Mouse (Mus musculus) CH12.LX (cell line): ENCODE data around the gene Trappc11. TPM values are rescaled to one million over a fixed set of nuclear protein-coding genes. Genes with fewer than 3 reads are reported as not detected.

ENCODE experiments used
- DNase-seq: peaks from one replicate; pipeline ENCODE4 v3.0.0-alpha.2; 2013; ENCODE audit errors: extremely low read depth
- H3K27ac ChIP-seq: 2 replicates; pipeline ENCODE4 v1.5.1; 2012; ENCODE audit warnings: low read depth, mild to moderate bottlenecking, control low read depth, moderate library complexity; ENCODE audit not compliant: insufficient read depth
- H3K27me3 ChIP-seq: replicated peaks from 2 replicates; pipeline ENCODE3; 2012; ENCODE audit warnings: inconsistent platforms
- H3K36me3 ChIP-seq, 2 experiments: replicated peaks in 1 of 2; 2 replicates each; pipeline versions ENCODE3 to v1.6.1; 2012; ENCODE audit warnings: inconsistent platforms in 1 of 2, low read length in 1 of 2, mild to moderate bottlenecking in 1 of 2, mixed read lengths in 1 of 2, moderate library complexity in 1 of 2; ENCODE audit not compliant: control insufficient read depth in 1 of 2, insufficient read depth in 1 of 2
- H3K4me1 ChIP-seq, 2 experiments: 2 replicates each; pipeline ENCODE4 v1.6.1; 2012; ENCODE audit warnings: inconsistent platforms in 1 of 2, moderate library complexity in 1 of 2; ENCODE audit not compliant: insufficient read depth in 2 of 2, control insufficient read depth in 1 of 2
- H3K4me2 ChIP-seq: 2 replicates; pipeline ENCODE4 v1.6.1; 2012; ENCODE audit warnings: low read depth, mild to moderate bottlenecking, control low read depth; ENCODE audit not compliant: poor library complexity, insufficient read depth, severe bottlenecking
- H3K4me3 ChIP-seq, 3 experiments: fragments of 150-350 bp in 1 of 3; sonication (generic) in 1 of 3; replicated peaks in 1 of 3; 2 replicates each; pipeline versions ENCODE3 to v1.5.1; 2011 to 2012; ENCODE audit warnings: low read depth in 2 of 3, low read length in 2 of 3, mild to moderate bottlenecking in 2 of 3, moderate library complexity in 2 of 3, control low read depth in 1 of 3, improper control_type of control experiment in 1 of 3, inconsistent platforms in 1 of 3, mixed read lengths in 1 of 3; ENCODE audit not compliant: poor library complexity in 1 of 3
- H3K79me2 ChIP-seq: replicated peaks from 2 replicates; pipeline ENCODE4 v1.6.1; 2012; ENCODE audit warnings: mild to moderate bottlenecking, moderate library complexity; ENCODE audit not compliant: control insufficient read depth, poor library complexity, insufficient read depth, severe bottlenecking; ENCODE audit errors: extremely low read depth
- H3K9ac ChIP-seq: 2 replicates; pipeline ENCODE4 v1.6.1; 2012; ENCODE audit warnings: low read depth, mild to moderate bottlenecking, control low read depth, moderate library complexity; ENCODE audit not compliant: insufficient read depth
- H3K9me3 ChIP-seq: replicated peaks from 2 replicates; pipeline ENCODE3; 2012; ENCODE audit warnings: low read length, inconsistent platforms, mixed read lengths
- MAFK ChIP-seq: IDR thresholded peaks from 2 replicates; pipeline ENCODE4 v1.6.1; 2011; ENCODE audit warnings: low read length, improper control_type of control experiment; ENCODE audit not compliant: insufficient replicate concordance
- dilution Hi-C: fragments of 300-500 bp; cut with MboI; formaldehyde crosslinking; loops from 2 replicates; pipeline ENCODE4 v1.14.3; 2020; ENCODE audit warnings: low sequenced_read_pairs; ENCODE audit not compliant: extremely low pct_unique_long_range_greater_than_20kb, extremely low pct_ligation_motif_present
- in situ Hi-C: fragments of 300-500 bp; cut with MboI; formaldehyde crosslinking; loops from 3 replicates; pipeline ENCODE4 v1.14.3; 2019; ENCODE audit warnings: low sequenced_read_pairs, low pct_ligation_motif_present, low pct_unique_long_range_greater_than_20kb, mixed read lengths
- polyA plus RNA-seq: library from polyadenylated mRNA; unstranded; fragments of >175 nt; gene quantifications from 2 replicates; pipeline ENCODE4 v1.2.1, GENCODE M21; 2012; ENCODE audit warnings: low read depth; ENCODE audit not compliant: insufficient read length
- total RNA-seq, 2 experiments: library from RNA; depleted of rRNA; stranded (reverse); fragments of 300-350 nt in 1 of 2; fragments of >200 nt in 1 of 2; gene quantifications; 2 replicates each; pipeline ENCODE4 v1.2.3; 2012 to 2014

The Trappc11 gene
- total and polyA plus RNA-seq, 3 experiments: 16.3 to 24.6 (median 20.8) TPM

DNA sequence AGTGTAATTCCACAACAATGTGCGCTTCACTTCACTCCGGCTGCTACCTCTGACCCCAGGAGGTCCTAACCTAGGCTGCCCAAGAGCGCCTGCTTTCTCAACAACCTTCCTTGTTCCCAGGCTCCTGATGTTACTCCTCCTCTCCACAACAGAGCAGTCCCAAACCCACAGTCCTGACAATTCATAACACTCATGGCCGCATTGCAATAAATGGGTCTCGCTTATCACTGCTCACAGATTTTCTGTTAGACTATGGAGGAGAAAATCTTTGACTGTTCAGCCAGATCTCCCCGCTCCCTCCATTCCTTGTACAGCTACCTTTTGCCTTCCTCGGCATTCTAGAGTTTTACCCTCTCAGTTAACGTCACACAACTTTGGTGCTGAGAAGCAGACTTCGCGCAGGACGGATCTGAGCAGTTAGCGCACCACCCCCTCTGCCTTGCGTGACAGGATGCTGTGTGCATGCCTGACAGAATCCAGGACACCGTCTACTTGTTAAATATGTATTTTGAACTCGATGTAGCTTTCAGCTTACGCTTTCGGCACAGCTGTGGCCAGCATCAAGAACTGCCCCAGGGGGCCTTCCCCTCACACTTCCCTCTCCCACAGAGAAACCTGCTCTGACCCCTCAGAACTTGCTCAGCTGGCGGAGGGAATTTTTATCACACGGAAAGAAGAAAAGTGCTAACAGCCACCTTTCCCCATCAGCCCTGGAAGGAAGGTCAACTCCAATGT, 86.8 kb downstream of the Trappc11 start, which contains the start of gene Stox2:
TSS of gene Stox2 (minus strand) at position 51 of the 735 bp plus-strand sequence.
- no peak within 1 kb of the TSS for H3K4me3 ChIP-seq
- H3K9ac ChIP-seq: no peak within 1 kb of the TSS
- no peak within 1 kb of the TSS for H3K4me2 ChIP-seq
- H3K79me2 ChIP-seq: no peaks in the 10 kb centered on the region
- TF ChIP-seq MAFK: no peak
- no peaks in the 10 kb centered on the region for H3K27me3 ChIP-seq
- dilution Hi-C loops: no loop called here
- no peaks in the 10 kb centered on the region for H3K4me1 ChIP-seq
- no peak within 1 kb of the TSS for H3K27ac ChIP-seq
- peaks cover 4% of the 10 kb centered on the region for H3K9me3 ChIP-seq
- H3K36me3 ChIP-seq: no peaks in the 10 kb centered on the region
- in situ Hi-C loops: no loop called here
- no peak for DNase-seq

Other genes starting within 250 kb of the Trappc11 start
- 0.38 and 0.42 TPM in 2 replicates for gene Stox2, start 87.1 kb downstream of the Trappc11 start, total RNA-seq (2012; rRNA removed)
- 0.20 and 0.23 TPM in 2 replicates for gene Stox2, start 87.1 kb downstream of the Trappc11 start, total RNA-seq (2014; rRNA removed)
- 0.93 and 1.0 TPM in 2 replicates for gene Stox2, start 87.1 kb downstream of the Trappc11 start, polyA plus RNA-seq
- 27.7 and 35.8 TPM in 2 replicates for gene Rwdd4a, start 194 bp upstream of the Trappc11 start, total RNA-seq (2012; rRNA removed)
- 54.5 and 55.9 TPM in 2 replicates for gene Rwdd4a, start 194 bp upstream of the Trappc11 start, total RNA-seq (2014; rRNA removed)
- 66.6 and 69.9 TPM in 2 replicates for gene Rwdd4a, start 194 bp upstream of the Trappc11 start, polyA plus RNA-seq
- 5.9 and 7.2 TPM in 2 replicates for gene Ing2, start 142.1 kb upstream of the Trappc11 start, total RNA-seq (2012; rRNA removed)
- gene Ing2, start 142.1 kb upstream of the Trappc11 start, total RNA-seq (2014; rRNA removed): 16.8 and 21.4 TPM in 2 replicates
- gene Ing2, start 142.1 kb upstream of the Trappc11 start, polyA plus RNA-seq: 22.0 and 25.1 TPM in 2 replicates
- gene Cdkn2aip, start 180.5 kb upstream of the Trappc11 start, total RNA-seq (2012; rRNA removed): 6.7 and 8.7 TPM in 2 replicates
- gene Cdkn2aip, start 180.5 kb upstream of the Trappc11 start, total RNA-seq (2014; rRNA removed): 14.7 and 15.5 TPM in 2 replicates
- 6.9 and 7.1 TPM in 2 replicates for gene Cdkn2aip, start 180.5 kb upstream of the Trappc11 start, polyA plus RNA-seq